Mouse (Mus musculus) thymus, adult 2 months (tissue): ENCODE results near the gene Optc. TPM values are rescaled to one million over a fixed set of nuclear protein-coding genes. Genes with fewer than 3 reads are reported as not detected.

Experiments
- DNase-seq: peaks from one replicate; pipeline ENCODE4 v3.0.0; 2021
- H3K27ac ChIP-seq: fragments of 200-500 bp; 2 replicates; pipeline ENCODE4 v1.5.1; 2012; ENCODE audit warnings: low read length, control low read depth; ENCODE audit not compliant: control insufficient read depth, insufficient read depth
- H3K27me3 ChIP-seq: fragments of 200-500 bp; 2 replicates; pipeline ENCODE4 v1.6.1; 2012; ENCODE audit warnings: mild to moderate bottlenecking, low read length, moderate library complexity, mixed read lengths; ENCODE audit not compliant: control insufficient read depth, insufficient read depth
- H3K36me3 ChIP-seq: fragments of 200-500 bp; 2 replicates; pipeline ENCODE4 v1.6.1; 2012; ENCODE audit warnings: mild to moderate bottlenecking, low read length, moderate library complexity; ENCODE audit not compliant: control insufficient read depth, insufficient read depth
- H3K4me1 ChIP-seq: fragments of 200-500 bp; replicated peaks from 2 replicates; pipeline ENCODE4 v1.6.1; 2012; ENCODE audit warnings: low read length; ENCODE audit not compliant: control insufficient read depth, insufficient read depth
- H3K4me3 ChIP-seq: fragments of 200-500 bp; 2 replicates; pipeline ENCODE4 v1.5.1; 2012; ENCODE audit warnings: mild to moderate bottlenecking, low read length, control low read depth, moderate library complexity; ENCODE audit not compliant: control insufficient read depth, insufficient read depth
- CTCF ChIP-seq: fragments of 200-500 bp; IDR thresholded peaks from 2 replicates; pipeline ENCODE4 v1.5.1; 2012; ENCODE audit warnings: mild to moderate bottlenecking, control low read depth, low read length, moderate library complexity, borderline replicate concordance; ENCODE audit not compliant: control insufficient read depth, poor library complexity, insufficient read depth; ENCODE audit errors: extremely low read depth
- POLR2A ChIP-seq: fragments of 200-500 bp; IDR thresholded peaks from 2 replicates; pipeline ENCODE4 v1.6.1; 2012; ENCODE audit warnings: mild to moderate bottlenecking, low read length, control low read depth, moderate library complexity; ENCODE audit not compliant: control insufficient read depth, poor library complexity, insufficient read depth; ENCODE audit errors: extremely low read depth
- WGBS: fragments of 180-500 bp; shearing (Covaris S2); methylation state at CpG from one replicate; pipeline ENCODE4 v1.1.7; 2018; 5-methylcytosine and 5-hydroxymethylcytosine counted together
- polyA plus RNA-seq: library from polyadenylated mRNA; depleted of rRNA; stranded (reverse); fragments of >200 nt; gene quantifications from 2 replicates; pipeline ENCODE4 v1.2.3, GENCODE M21; 2012

The Optc gene
- polyA plus RNA-seq, 1 experiment, result 1.0 TPM

GRCm38 (mm10) chr1:133929980-133930379, 22.2 kb upstream of the Optc start:
- Histone ChIP-seq H3K27ac (no peak overlapping the region), H3K4me3 (no peak overlapping the region), H3K4me1 (no peaks in the 10 kb centered on the region), H3K27me3 (no peaks in the 10 kb centered on the region), H3K36me3 (no peaks in the 10 kb centered on the region)
- DNase-seq, result no peak
- WGBS, result 68% methylated on average over 3 of the region's 3 CpGs
- TF ChIP-seq CTCF (no peak), POLR2A (no peak)

GRCm38 (mm10) chr1:133925223-133925622, 17.4 kb upstream of the Optc start:
- Histone ChIP-seq H3K4me3 (no peak overlapping the region), H3K27me3 (no peaks in the 10 kb centered on the region), H3K36me3 (no peaks in the 10 kb centered on the region), H3K4me1 (no peaks in the 10 kb centered on the region; the same call in 1 of the 2 replicates), H3K27ac (no peak overlapping the region)
- no peak for TF ChIP-seq POLR2A
- no peak for TF ChIP-seq CTCF
- WGBS, result 96% methylated on average over 3 of the region's 3 CpGs
- DNase-seq, result no peak

- no peak overlapping the region for H3K4me3 ChIP-seq
- no peak overlapping the region for H3K27ac ChIP-seq
- no peaks in the 10 kb centered on the region for H3K36me3 ChIP-seq
- no peaks in the 10 kb centered on the region for H3K27me3 ChIP-seq
- peak; percentile 18 for DNase-seq
- WGBS, result 58% methylated on average over 7 of the region's 7 CpGs
- TF ChIP-seq POLR2A (no peak), CTCF (peak; percentile 36; the same call in 1 of the 2 replicates)
- no peaks in the 10 kb centered on the region; the same call in 1 of the 2 replicates for H3K4me1 ChIP-seq
Measured at GRCm38 (mm10) chr1:133924141-133924875, 16.5 kb upstream of the Optc start.

GRCm38 (mm10) chr1:133923071-133923470, 15.3 kb upstream of the Optc start:
- no peaks in the 10 kb centered on the region for H3K27me3 ChIP-seq
- no peak for DNase-seq
- H3K27ac ChIP-seq, result no peak overlapping the region
- WGBS, result 97% methylated on average over 5 of the region's 5 CpGs
- no peak overlapping the region for H3K4me3 ChIP-seq
- no peak for TF ChIP-seq POLR2A
- TF ChIP-seq CTCF, result no peak
- no peaks in the 10 kb centered on the region for H3K36me3 ChIP-seq
- no peaks in the 10 kb centered on the region; the same call in 1 of the 2 replicates for H3K4me1 ChIP-seq

- H3K4me1 ChIP-seq, result no peaks in the 10 kb centered on the region; the same call in 1 of the 2 replicates
- H3K27ac ChIP-seq, result no peak within 1 kb of the TSS; the same call in 1 of the 2 replicates
- no peak for TF ChIP-seq CTCF
- no peaks in the 10 kb centered on the region for H3K27me3 ChIP-seq
- H3K36me3 ChIP-seq, result no peaks in the 10 kb centered on the region
- 69% methylated on average over 8 of the region's 8 CpGs for whole genome bisulfite sequencing
- H3K4me3 ChIP-seq, result no peak within 1 kb of the TSS
- no peak for DNase-seq
Measured at GRCm38 (mm10) chr1:133921304-133921751, 13.5 kb upstream of the Optc start, which contains the start of gene Prelp. TSS of gene Prelp (minus strand) at chr1:133921414.

- Histone ChIP-seq H3K27me3 (no peaks in the 10 kb centered on the region), H3K4me1 (no peaks in the 10 kb centered on the region; the same call in 1 of the 2 replicates), H3K4me3 (no peak overlapping the region), H3K27ac (no peak overlapping the region), H3K36me3 (no peaks in the 10 kb centered on the region)
- 59% methylated on average over 3 of the region's 3 CpGs for WGBS
- TF ChIP-seq CTCF (no peak), POLR2A (no peak)
- no peak for DNase-seq
Measured at GRCm38 (mm10) chr1:133920876-133921275, 13.1 kb upstream of the Optc start.
